Mouse (Mus musculus) monocyte, adult 2 months (primary cell): ENCODE results near the gene Gm9789.
"Not testable (repeated sequence)": the region's sequence is repeated elsewhere in the genome, so short reads cannot be mapped to it uniquely, and the experiment has no call there.

Source experiments
- DNase-seq, 2 experiments: peaks; one replicate each; pipeline ENCODE4 v3.0.0; 2022; ENCODE audit warnings: low spot score in 2 of 2, low read depth in 1 of 2

The Gm9789 gene

GRCm38 (mm10) chr16:89157652-89158051, at the start of gene Gm9789:
Gene Gm9789 (plus strand): TSS chr16:89157952.
- DNase-seq = no peak

DNA sequence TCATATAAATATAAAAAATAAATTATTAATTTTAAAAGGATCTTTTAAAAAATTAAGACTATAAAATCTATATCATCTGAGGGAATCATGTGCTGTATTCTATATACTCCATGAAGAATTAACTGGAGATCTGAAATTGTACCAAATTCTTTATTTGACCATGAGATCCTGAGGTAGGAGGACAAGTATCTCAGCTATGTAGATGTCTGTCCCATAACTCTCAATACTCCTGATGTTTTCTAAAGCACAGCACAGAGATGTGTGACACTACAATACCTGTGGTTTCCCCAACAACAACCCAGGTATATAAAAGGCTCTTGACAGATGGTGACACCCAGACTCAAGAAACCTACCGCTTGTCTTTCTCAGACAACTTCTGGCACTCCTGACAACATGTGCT, 17.2 kb upstream of the Gm9789 start, which contains the start of gene Gm6358:
Gene Gm6358 (plus strand): TSS at position 301 of the 400 bp plus-strand sequence.
- no peak for DNase-seq

DNA sequence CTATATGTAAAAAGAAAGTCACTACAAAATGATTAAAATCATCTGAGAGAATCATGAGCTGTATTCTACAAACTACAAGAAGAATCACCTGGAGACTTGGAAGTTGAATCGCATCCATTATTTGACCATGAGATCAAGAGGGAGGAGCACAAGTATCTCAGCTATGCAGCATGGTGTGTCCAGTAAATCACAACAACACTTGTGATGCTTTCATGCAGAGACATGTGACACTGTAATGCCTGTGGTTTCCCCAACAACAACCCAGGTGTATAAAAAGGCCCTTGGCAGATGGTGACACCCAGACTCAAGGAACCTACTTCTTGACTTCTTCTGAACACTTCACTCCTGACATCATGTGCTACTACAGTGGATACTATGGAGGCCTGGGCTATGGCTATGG, 7.0 kb upstream of the Gm9789 start, which contains the start of gene Gm10061:
Gene Gm10061 (plus strand): TSS at position 301 of the 400 bp plus-strand sequence.
- no peak for DNase-seq

DNA sequence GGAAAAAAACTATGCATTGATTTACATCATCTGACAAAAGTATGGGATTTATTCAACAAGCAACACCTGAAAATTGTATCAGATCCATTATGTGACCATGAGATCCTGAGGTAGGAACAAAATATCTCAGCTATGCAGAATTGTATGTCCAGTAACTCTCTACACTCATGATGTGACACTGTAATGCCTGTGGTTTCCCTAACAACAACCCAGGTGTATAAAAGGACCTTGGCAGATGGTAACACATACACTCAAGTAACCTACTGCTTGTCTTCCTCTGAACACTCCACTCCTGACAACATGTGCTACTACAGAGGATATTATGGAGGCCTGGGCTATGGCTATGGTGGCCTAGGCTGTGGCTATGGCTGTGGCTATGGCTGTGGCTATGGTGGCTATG, 11.4 kb downstream of the Gm9789 start, which contains the start of gene Gm7735:
Gene Gm7735 (plus strand): TSS at position 301 of the 400 bp plus-strand sequence.
- not testable (repeated sequence) for DNase-seq

GRCm38 (mm10) chr16:89174435-89174834, 16.7 kb downstream of the Gm9789 start, which contains the start of gene 1110057P08Rik:
Gene 1110057P08Rik (plus strand): TSS chr16:89174735.
- no peak for DNase-seq

- DNase-seq = no peak
These were observed 30.9 kb downstream of the Gm9789 start for GRCm38 (mm10) chr16:89188621-89189020.

- DNase-seq = no peak
These were observed 47.8 kb downstream of the Gm9789 start, which contains the start of gene Krtap20-2 for GRCm38 (mm10) chr16:89205561-89205960. Gene Krtap20-2 (plus strand): TSS chr16:89205861.
